Mouse (Mus musculus) forebrain, embryonic 10.5 days (tissue): ENCODE measurements around the gene Trp53. TPM values are rescaled to one million over a fixed set of nuclear protein-coding genes. Genes with fewer than 3 reads are reported as not detected.
"Not testable (repeated sequence)": the region's sequence is repeated elsewhere in the genome, so short reads cannot be mapped to it uniquely, and the experiment has no call there.

Experiments used
- DNase-seq: peaks from one replicate; pipeline ENCODE4 v3.0.0-alpha.2; 2017; ENCODE audit warnings: low spot score; ENCODE audit errors: extremely low spot score
- H3K27ac ChIP-seq: fragments of 300-500 bp; sonication (generic); 2 replicates; pipeline ENCODE4 v1.5.1; 2016; ENCODE audit warnings: mild to moderate bottlenecking
- H3K27me3 ChIP-seq: fragments of 300-500 bp; sonication (generic); 2 replicates; pipeline ENCODE4 v1.6.1; 2016; ENCODE audit warnings: mild to moderate bottlenecking; ENCODE audit not compliant: poor library complexity, severe bottlenecking
- H3K36me3 ChIP-seq: fragments of 300-500 bp; sonication (generic); replicated peaks from 2 replicates; pipeline ENCODE4 v1.6.1; 2016; ENCODE audit warnings: mild to moderate bottlenecking, moderate library complexity
- H3K4me1 ChIP-seq: fragments of 300-500 bp; sonication (generic); 2 replicates; pipeline ENCODE4 v1.6.1; 2016
- H3K4me3 ChIP-seq: fragments of 300-500 bp; sonication (generic); 2 replicates; pipeline ENCODE4 v1.5.1; 2016; ENCODE audit warnings: mild to moderate bottlenecking, moderate library complexity
- H3K9me3 ChIP-seq: fragments of 300-500 bp; sonication (generic); 2 replicates; pipeline ENCODE4 v1.6.1; 2016; ENCODE audit warnings: mild to moderate bottlenecking, moderate library complexity
- WGBS: fragments of 180-500 bp; shearing (Covaris S2); methylation state at CpG from one replicate; pipeline ENCODE4 v1.1.7; 2016; 5-methylcytosine and 5-hydroxymethylcytosine counted together
- microRNA counts: library from miRNA; unstranded; fragments of <30 nt; microRNA quantifications from one replicate; lab custom pipeline; 2017
- microRNA-seq: library from miRNA; unstranded; fragments of <30 nt; microRNA quantifications from one replicate; pipeline ENCODE4, GENCODE M21; 2017
- polyA plus RNA-seq: library from polyadenylated mRNA; unstranded; fragments of >200 nt; fragmentation: Nextera tagmentation; extraction: Ambion mirVana; gene quantifications from 2 replicates; pipeline ENCODE4 v1.2.1, GENCODE M21; 2016

The Trp53 gene
- polyA plus RNA-seq, 1 experiment from 2014 or later, result 192 TPM

DNA sequence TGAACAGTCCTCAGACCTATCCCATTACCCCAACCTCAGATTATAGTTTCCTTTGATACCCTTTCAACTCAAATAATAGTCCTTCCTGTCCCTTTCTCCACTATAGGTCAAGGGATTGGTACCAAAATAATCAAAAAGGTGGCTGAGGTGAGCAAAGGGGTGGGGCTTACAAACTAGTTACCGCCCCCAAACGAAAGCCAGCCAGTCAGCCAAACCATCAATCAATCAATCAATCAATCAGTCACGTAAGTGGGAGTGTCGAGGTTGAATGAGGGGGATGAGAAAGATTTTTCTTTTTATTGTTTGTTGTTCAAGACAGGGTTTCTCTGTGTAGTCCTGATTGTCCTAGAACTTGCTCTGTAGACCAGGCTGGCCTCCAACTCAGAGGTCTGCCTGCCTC is 42.8 kb downstream of the Trp53 start:
- WGBS, result 75% methylated on average over 4 of the region's 4 CpGs
- H3K4me1 ChIP-seq, result peaks cover 27% of the 10 kb centered on the region

DNA sequence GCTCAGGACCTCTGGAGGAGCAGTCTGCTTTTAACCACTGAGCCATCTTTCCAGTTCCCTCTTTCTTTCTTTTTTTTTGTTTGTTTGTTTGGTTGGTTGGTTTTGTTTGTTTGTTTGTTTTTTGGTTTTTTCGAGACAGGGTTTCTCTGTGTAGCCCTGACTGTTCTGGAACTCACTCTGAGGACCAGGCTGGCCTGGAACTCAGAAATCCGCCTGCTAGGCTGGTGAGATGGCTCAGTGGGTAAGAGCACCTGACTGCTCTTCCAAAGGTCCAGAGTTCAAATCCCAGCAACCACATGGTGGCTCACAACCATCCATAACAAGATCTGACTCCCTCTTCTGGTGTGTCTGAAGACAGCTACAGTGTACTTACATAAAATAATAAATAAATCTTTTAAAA is 44.2 kb downstream of the Trp53 start:
- not testable (repeated sequence) for DNase-seq, H3K36me3 ChIP-seq, H3K27ac ChIP-seq, H3K4me3 ChIP-seq, H3K9me3 ChIP-seq, H3K27me3 ChIP-seq
- 87% methylated on average over 2 of the region's 2 CpGs for WGBS
- peaks cover 23% of the 10 kb centered on the region for H3K4me1 ChIP-seq

More for the DNA sequence above, 42.8 kb downstream of the Trp53 start:
- no peak for DNase-seq
- Histone ChIP-seq H3K4me3 (peak overlapping the region; percentile 59), H3K27me3 (0 out of 2 replicates have a peak, but pooled peaks cover 1% of the 10 kb centered on the region), H3K9me3 (no peaks in the 10 kb centered on the region), H3K36me3 (0 out of 2 replicates have a peak, but pooled peaks cover 2% of the 10 kb centered on the region), H3K27ac (peak overlapping the region; percentile 93; the same call in 1 of the 2 replicates)

DNA sequence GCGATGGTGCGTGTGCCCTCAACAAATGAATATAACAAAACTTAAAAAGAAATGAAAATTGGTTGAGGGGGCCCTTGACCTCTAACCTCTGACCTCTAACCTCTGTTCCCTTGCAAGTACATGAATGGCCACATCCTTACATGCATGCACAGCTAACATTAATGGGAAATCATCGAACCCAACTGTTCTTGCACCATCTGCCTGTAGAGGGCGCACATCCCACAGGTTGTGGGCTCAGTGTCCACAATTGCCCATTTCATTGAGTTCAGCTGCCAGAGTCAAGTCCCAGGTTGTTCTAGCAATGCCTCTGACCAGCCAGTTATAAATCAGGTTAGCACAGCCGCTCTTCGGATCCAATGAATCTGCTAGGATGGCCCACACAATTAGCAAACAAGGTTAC is 48.1 kb downstream of the Trp53 start:
- Histone ChIP-seq H3K27ac (no peak overlapping the region), H3K36me3 (0 out of 2 replicates have a peak, but pooled peaks cover under 1% of the 10 kb centered on the region), H3K4me1 (peaks cover 10% of the 10 kb centered on the region), H3K4me3 (no peak overlapping the region), H3K27me3 (no peaks in the 10 kb centered on the region), H3K9me3 (no peaks in the 10 kb centered on the region)
- WGBS, result 35% methylated on average over 6 of the region's 6 CpGs
- DNase-seq, result peak; percentile 79

DNA sequence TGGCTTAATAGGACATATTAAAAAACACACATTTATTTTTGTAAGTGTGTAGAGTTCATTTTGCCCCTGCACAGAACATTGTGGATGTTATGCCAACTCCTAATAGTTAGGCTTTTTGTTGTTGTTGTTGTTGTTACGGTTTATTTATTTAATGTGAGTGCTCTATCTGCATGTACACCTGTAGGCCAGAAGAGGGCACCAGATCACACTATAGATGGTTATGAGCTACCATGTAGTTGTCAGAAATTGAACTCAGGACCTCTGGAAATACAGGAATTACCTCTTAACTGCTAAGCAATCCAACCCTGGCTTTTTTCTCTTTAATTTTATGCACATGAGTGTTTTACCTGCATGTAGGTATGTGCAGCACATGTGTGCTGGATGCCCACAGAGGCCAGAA is 49.6 kb downstream of the Trp53 start:
- Histone ChIP-seq H3K27me3 (no peaks in the 10 kb centered on the region), H3K9me3 (no peaks in the 10 kb centered on the region), H3K4me3 (no peak overlapping the region; the same call in 1 of the 2 replicates), H3K27ac (no peak overlapping the region), H3K4me1 (peaks cover 23% of the 10 kb centered on the region), H3K36me3 (no peaks in the 10 kb centered on the region; the same call in 1 of the 2 replicates)
- no peak for DNase-seq
- 70% methylated on average over 1 of the region's 1 CpGs for WGBS

DNA sequence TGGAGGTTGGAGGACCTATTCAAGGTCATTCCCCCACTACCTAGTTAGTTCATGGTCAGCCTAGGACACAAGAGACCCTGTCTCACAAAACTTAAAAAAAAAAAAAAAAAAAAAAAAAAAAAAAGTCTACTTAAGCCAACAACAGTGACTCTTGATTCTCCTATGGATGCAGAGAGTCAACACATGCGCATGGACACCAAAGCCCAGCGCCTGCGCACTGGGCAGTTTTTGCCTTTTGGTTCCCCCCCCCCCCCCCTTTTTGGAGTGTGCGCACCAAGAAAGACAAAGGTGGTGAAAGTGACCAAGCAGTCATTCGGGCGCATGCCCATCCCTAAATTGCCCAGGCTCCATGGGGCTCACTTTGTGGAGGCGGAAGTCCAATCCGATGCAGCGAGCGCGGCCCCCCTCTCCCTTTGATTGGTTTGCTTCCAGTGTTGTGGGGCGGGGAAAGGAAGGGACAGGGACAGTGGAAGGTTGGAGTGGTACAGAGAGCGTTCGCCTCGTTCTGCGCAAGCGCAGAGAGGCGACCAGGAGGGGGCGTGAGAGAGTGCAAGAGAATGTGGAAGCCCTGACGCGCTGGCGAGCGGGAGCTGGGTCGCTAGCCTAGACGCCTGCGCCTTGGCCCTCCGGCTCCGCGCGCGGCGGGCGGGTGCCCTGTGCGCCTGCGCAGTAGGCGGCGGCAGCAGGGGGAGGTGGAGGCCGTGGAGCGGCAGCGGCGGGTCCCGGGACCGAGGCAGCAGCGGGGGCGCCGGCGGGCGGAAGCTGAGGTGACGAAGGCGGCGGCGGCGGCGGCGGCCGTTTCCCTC is 52.3 kb downstream of the Trp53 start, which contains the start of gene Fxr2:
Fxr2 (plus strand) TSS at position 707 of the 806 bp plus-strand sequence.
- peak; percentile 100 for DNase-seq
- H3K27ac ChIP-seq, result peak within 1 kb of the TSS; percentile 99
- peaks cover 22% of the 10 kb centered on the region for H3K36me3 ChIP-seq
- H3K27me3 ChIP-seq, result no peaks in the 10 kb centered on the region
- WGBS, result under 1% methylated on average over 49 of the region's 56 CpGs
- peaks cover 33% of the 10 kb centered on the region for H3K4me1 ChIP-seq
- no peaks in the 10 kb centered on the region for H3K9me3 ChIP-seq
- peak within 1 kb of the TSS; percentile 99 for H3K4me3 ChIP-seq

DNA sequence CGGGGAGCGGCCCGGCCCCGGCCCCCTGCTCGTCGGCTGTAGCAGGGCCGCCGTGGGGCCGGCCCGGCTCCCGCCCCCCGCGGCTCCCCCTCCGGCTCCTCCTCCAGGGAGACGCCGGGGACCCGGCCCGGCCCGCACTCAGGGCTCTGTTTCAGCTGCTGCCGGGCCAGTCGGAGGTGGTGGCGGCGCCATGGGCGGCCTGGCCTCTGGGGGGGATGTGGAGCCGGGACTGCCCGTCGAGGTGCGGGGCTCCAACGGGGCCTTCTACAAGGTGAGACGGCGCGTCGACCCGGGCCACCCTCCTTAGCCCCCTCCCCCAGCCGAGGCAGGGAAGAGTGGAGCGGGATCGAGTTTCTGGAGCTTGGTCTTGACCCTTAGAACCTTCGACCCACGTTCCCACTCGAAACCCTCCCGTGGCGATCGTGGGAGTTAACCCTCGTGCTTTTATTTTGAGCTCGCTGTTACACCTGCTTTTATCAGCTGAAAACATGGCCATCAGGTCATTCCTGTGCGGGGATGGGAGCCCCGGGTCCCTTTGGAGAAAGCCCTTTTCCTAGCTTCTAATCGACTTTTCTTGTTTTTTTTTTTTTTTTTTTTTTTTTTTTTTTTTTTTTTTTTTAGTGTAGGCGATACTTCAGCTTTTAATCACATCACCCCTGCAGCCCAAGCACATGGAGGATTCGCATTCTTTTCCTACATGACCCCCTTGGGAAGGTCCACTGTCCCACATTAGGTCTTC is 53.1 kb downstream of the Trp53 start:
- peak overlapping the region; percentile 99 for H3K27ac ChIP-seq
- H3K4me3 ChIP-seq, result peak overlapping the region; percentile 99
- under 1% methylated on average over 49 of the region's 50 CpGs for WGBS
- H3K4me1 ChIP-seq, result peaks cover 33% of the 10 kb centered on the region
- no peaks in the 10 kb centered on the region for H3K9me3 ChIP-seq
- peaks cover 30% of the 10 kb centered on the region for H3K36me3 ChIP-seq
- H3K27me3 ChIP-seq, result no peaks in the 10 kb centered on the region
- no peak for DNase-seq

DNA sequence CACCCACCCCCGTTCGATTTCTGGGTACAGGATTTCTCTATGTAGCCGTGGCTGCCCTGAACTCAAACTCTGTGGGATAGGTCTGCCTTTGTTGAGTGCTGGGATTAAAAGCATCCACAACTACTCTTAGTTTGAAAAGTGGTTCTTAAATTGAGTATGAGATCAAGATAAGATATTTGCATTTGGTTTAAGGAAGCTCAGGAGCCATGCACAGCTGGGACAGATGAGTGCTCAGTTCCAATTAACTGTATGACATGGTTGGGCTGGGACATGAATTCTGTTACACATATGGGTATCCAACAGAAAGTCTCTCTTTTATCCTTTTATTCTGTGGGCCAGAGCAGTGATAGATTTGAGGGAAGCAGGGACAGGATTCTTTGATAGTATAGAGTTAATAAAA is 55.3 kb downstream of the Trp53 start:
- no peaks in the 10 kb centered on the region for H3K27me3 ChIP-seq
- no peaks in the 10 kb centered on the region for H3K9me3 ChIP-seq
- DNase-seq, result no peak
- H3K27ac ChIP-seq, result no peak overlapping the region
- H3K4me1 ChIP-seq, result peaks cover 33% of the 10 kb centered on the region
- peaks cover 51% of the 10 kb centered on the region for H3K36me3 ChIP-seq
- whole genome bisulfite sequencing, result 91% methylated on average over 3 of the region's 3 CpGs
- H3K4me3 ChIP-seq, result peak overlapping the region; percentile 18; the same call in 1 of the 2 replicates

MicroRNAs encoded within 50 kb of the gene (microRNA counts, 519-probe panel; counts per million panel counts)
- microRNA mmu-miR-467f (lab: Ali Mortazavi, UCI), result 1,861 counts per million, percentile 67 among the panel's probes with 10 or more counts

Small RNAs within 50 kb of the gene (microRNA-seq; reads per million reads assigned to microRNA genes)
- gene Mir467f, result not detected

Other genes starting within 250 kb of the Trp53 start
- 17.0 and 19.7 TPM in 2 replicates for gene Rnf227, start 239.9 kb upstream of the Trp53 start, polyA plus RNA-seq
- gene Chd3, start 211.0 kb upstream of the Trp53 start, polyA plus RNA-seq, result 40.7 and 44.9 TPM in 2 replicates
- 131 and 136 TPM in 2 replicates for gene Naa38, start 184.9 kb upstream of the Trp53 start, polyA plus RNA-seq
- gene Cyb5d1, start 184.7 kb upstream of the Trp53 start, polyA plus RNA-seq, result 47.3 and 54.6 TPM in 2 replicates
- 23.3 and 23.4 TPM in 2 replicates for gene Tmem88, start 182.1 kb upstream of the Trp53 start, polyA plus RNA-seq
- gene Kdm6b, start 166.7 kb upstream of the Trp53 start, polyA plus RNA-seq, result 31.7 TPM in 2 replicates
- gene Dnah2, start 31.2 kb upstream of the Trp53 start, polyA plus RNA-seq, result 1.5 TPM in 2 replicates
- 27.9 and 28.7 TPM in 2 replicates for gene Efnb3, start 20.2 kb upstream of the Trp53 start, polyA plus RNA-seq
- 46.4 and 51.1 TPM in 2 replicates for gene Wrap53, start 104 bp upstream of the Trp53 start, polyA plus RNA-seq
- gene Atp1b2, start 25.6 kb downstream of the Trp53 start, polyA plus RNA-seq, result 4.3 and 4.6 TPM in 2 replicates
- gene Shbg, start 37.5 kb downstream of the Trp53 start, polyA plus RNA-seq, result not detected in 2 replicates
- 13.7 and 15.4 TPM in 2 replicates for gene Sat2, start 41.7 kb downstream of the Trp53 start, polyA plus RNA-seq
- 32.5 and 34.6 TPM in 2 replicates for gene Fxr2, start 52.6 kb downstream of the Trp53 start, polyA plus RNA-seq
- gene Sox15, start 75.0 kb downstream of the Trp53 start, polyA plus RNA-seq, result not detected in 2 replicates
- 81.8 and 82.9 TPM in 2 replicates for gene Mpdu1, start 82.3 kb downstream of the Trp53 start, polyA plus RNA-seq
- 5.5 and 5.8 TPM in 2 replicates for gene Cd68, start 85.8 kb downstream of the Trp53 start, polyA plus RNA-seq
- gene Eif4a1, start 92.1 kb downstream of the Trp53 start, polyA plus RNA-seq, result 725 and 747 TPM in 2 replicates
- 127 and 128 TPM in 2 replicates for gene Senp3, start 101.7 kb downstream of the Trp53 start, polyA plus RNA-seq
- gene Tnfsf13, start 105.4 kb downstream of the Trp53 start, polyA plus RNA-seq, result 0.20 TPM in 1 of 2 replicates, not detected in the other
- 1.1 and 1.6 TPM in 2 replicates for gene Tnfsf12, start 115.5 kb downstream of the Trp53 start, polyA plus RNA-seq
- 0.44 and 0.55 TPM in 2 replicates for gene Tnfsfm13, start 115.7 kb downstream of the Trp53 start, polyA plus RNA-seq
- gene Polr2a, start 178.3 kb downstream of the Trp53 start, polyA plus RNA-seq, result 32.9 and 34.5 TPM in 2 replicates
- gene Slc35g3, start 181.6 kb downstream of the Trp53 start, polyA plus RNA-seq, result 0.14 TPM in 1 of 2 replicates, not detected in the other
- gene Zbtb4, start 185.6 kb downstream of the Trp53 start, polyA plus RNA-seq, result 0.46 and 0.77 TPM in 2 replicates
- 1.0 and 1.5 TPM in 2 replicates for gene Chrnb1, start 215.6 kb downstream of the Trp53 start, polyA plus RNA-seq
- 0.73 TPM in 2 replicates for gene Fgf11, start 221.5 kb downstream of the Trp53 start, polyA plus RNA-seq
- gene Tmem102, start 225.3 kb downstream of the Trp53 start, polyA plus RNA-seq, result 0.71 and 0.95 TPM in 2 replicates
- not detected in 2 replicates for gene Gm39566, start 234.9 kb downstream of the Trp53 start, polyA plus RNA-seq
- gene Spem2, start 238.1 kb downstream of the Trp53 start, polyA plus RNA-seq, result not detected in 2 replicates
- gene Spem1, start 241.8 kb downstream of the Trp53 start, polyA plus RNA-seq, result 0.19 TPM in 1 of 2 replicates, not detected in the other